Mouse (Mus musculus) embryonic facial prominence, embryonic 10.5 days (tissue): ENCODE results near the gene Pdpk1. TPM values are rescaled to one million over a fixed set of nuclear protein-coding genes. Genes with fewer than 3 reads are reported as not detected.
"Not testable (repeated sequence)": the region's sequence is repeated elsewhere in the genome, so short reads cannot be mapped to it uniquely, and the experiment has no call there.

Experiments used
- DNase-seq: peaks from one replicate; pipeline ENCODE4 v3.0.0-alpha.2; 2017; ENCODE audit warnings: low spot score
- H3K27ac ChIP-seq: fragments of 300-500 bp; sonication (generic); replicated peaks from 2 replicates; pipeline ENCODE4 v1.5.1; 2016; ENCODE audit warnings: mild to moderate bottlenecking
- H3K27me3 ChIP-seq: fragments of 300-500 bp; sonication (generic); replicated peaks from 2 replicates; pipeline ENCODE4 v1.6.1; 2016; ENCODE audit warnings: low read depth, mild to moderate bottlenecking; ENCODE audit not compliant: poor library complexity, severe bottlenecking
- H3K36me3 ChIP-seq: fragments of 300-500 bp; sonication (generic); replicated peaks from 2 replicates; pipeline ENCODE4 v1.6.1; 2016; ENCODE audit warnings: mild to moderate bottlenecking, moderate library complexity
- H3K4me1 ChIP-seq: fragments of 300-500 bp; sonication (generic); 2 replicates; pipeline ENCODE4 v1.6.1; 2016
- H3K4me3 ChIP-seq: fragments of 300-500 bp; sonication (generic); 2 replicates; pipeline ENCODE4 v1.5.1; 2016; ENCODE audit warnings: mild to moderate bottlenecking, moderate library complexity
- H3K9me3 ChIP-seq: fragments of 300-500 bp; sonication (generic); 2 replicates; pipeline ENCODE4 v1.6.1; 2016; ENCODE audit warnings: mild to moderate bottlenecking
- WGBS: fragments of 180-500 bp; shearing (Covaris S2); methylation state at CpG from one replicate; pipeline ENCODE4 v1.1.7; 2016; 5-methylcytosine and 5-hydroxymethylcytosine counted together
- polyA plus RNA-seq: library from polyadenylated mRNA; unstranded; fragments of >200 nt; fragmentation: Nextera tagmentation; extraction: Ambion mirVana; gene quantifications from 2 replicates; pipeline ENCODE4 v1.2.1, GENCODE M21; 2016

Gene Pdpk1
- polyA plus RNA-seq, 1 experiment from 2014 or later: 30.9 TPM

DNA sequence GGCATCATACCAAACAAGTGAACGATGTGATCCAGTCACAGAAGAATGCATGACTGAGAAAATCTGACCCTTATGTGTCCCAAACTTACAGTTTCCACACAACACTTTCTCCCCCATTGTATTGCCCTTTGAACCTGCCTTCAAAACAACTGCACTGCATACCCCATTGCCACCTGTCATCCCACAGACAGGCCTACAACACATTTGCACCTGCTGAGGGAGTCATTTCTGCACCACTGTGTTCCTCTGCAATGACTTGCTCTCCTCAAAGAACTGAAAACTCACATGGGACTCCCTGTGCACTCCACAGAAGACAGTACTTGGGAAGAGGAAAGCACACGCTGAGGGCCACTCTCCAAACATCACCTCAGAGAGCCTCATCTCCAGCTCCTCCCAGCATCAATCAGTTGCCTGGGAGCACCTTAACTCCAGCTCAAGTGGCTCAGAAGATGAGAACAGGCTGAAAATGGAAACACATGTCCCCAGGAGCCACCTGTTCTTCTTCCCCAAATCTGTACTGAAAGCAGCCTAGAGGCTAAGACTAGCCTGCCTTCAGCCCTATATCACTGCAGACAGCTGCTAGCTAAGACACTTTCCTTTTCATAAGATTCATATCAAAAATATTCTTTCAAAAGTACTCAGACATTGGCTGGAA lies 13.4 kb downstream of the Pdpk1 start:
- Histone ChIP-seq H3K4me3 (no peak overlapping the region), H3K4me1 (peaks cover 23% of the 10 kb centered on the region), H3K27ac (no peak overlapping the region), H3K27me3 (no peaks in the 10 kb centered on the region), H3K9me3 (no peaks in the 10 kb centered on the region), H3K36me3 (peaks cover 8% of the 10 kb centered on the region)
- no peak for DNase-seq
- WGBS: 91% methylated on average over 2 of the region's 2 CpGs

DNA sequence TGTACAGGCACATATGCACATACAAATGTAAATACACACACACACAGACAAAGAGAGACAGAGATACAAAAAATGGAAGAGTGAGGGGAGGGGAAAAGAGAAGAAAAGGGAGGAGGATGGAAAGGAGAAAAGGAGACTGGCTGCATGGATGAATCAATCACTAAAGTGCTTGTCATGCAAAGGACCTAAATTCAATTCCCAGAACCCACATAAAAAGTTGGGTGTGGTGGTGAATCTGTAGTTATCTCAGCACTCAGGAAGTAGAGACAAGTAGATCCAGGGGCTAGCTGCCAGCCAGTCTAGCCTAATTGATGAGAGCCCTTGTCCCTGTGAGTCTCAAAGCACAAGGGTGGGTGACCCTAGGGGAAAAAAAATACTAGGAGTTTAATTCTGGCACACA lies 16.7 kb downstream of the Pdpk1 start:
- H3K27ac ChIP-seq: no peak overlapping the region
- H3K9me3 ChIP-seq: no peaks in the 10 kb centered on the region
- H3K27me3 ChIP-seq: no peaks in the 10 kb centered on the region
- no peak overlapping the region for H3K4me3 ChIP-seq
- peaks cover 8% of the 10 kb centered on the region for H3K36me3 ChIP-seq
- DNase-seq: no peak
- no peaks in the 10 kb centered on the region for H3K4me1 ChIP-seq

DNA sequence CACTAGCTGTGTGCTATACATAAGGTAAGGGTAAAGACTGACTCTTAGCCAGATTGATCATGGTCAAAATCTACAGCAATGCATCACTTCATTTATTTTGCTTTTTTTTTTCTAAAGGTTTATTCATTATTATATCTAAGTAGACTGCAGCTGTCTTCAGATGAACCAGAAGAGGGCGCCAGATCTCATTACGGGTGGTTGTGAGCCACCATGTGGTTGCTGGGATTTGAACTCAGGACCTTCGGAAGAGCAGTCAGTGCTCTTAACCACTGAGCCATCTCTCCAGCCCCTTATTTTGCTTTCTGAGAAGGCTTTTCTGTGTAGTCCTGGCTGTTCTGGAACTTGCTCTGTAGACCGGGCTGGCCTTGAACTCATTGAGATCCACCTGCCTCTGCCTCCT lies 17.8 kb downstream of the Pdpk1 start:
- WGBS: 89% methylated on average over 4 of the region's 4 CpGs
- not testable (repeated sequence) for H3K27me3 ChIP-seq

DNA sequence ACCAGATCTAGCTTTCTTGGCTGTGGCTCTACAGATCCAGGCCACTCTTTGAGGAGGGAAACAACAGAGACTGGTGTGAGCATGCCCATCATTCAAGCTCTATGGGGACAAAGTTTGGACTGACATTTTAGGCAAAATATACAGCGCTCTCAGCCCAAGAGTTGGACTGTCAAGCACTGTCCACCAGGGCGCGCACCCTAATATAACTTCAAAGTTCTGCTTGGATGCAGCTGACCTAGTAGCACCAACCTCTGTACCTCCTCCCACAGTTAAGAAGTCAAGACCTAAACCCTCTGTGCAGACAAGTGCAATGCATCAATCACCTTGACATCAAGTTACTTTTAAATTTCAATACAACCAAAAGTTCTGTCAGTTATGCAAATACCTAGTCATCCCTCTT lies 19.2 kb downstream of the Pdpk1 start:
- DNase-seq: no peak
- H3K36me3 ChIP-seq: peaks cover 6% of the 10 kb centered on the region
- no peaks in the 10 kb centered on the region for H3K9me3 ChIP-seq
- no peaks in the 10 kb centered on the region for H3K27me3 ChIP-seq
- no peaks in the 10 kb centered on the region for H3K4me1 ChIP-seq
- H3K27ac ChIP-seq: no peak overlapping the region
- WGBS: 87% methylated on average over 3 of the region's 3 CpGs
- H3K4me3 ChIP-seq: no peak overlapping the region

More for the DNA sequence above, 17.8 kb downstream of the Pdpk1 start:
- DNase-seq, H3K27ac ChIP-seq, H3K4me1 ChIP-seq, H3K36me3 ChIP-seq, H3K9me3 ChIP-seq, H3K4me3 ChIP-seq: not testable (repeated sequence)

DNA sequence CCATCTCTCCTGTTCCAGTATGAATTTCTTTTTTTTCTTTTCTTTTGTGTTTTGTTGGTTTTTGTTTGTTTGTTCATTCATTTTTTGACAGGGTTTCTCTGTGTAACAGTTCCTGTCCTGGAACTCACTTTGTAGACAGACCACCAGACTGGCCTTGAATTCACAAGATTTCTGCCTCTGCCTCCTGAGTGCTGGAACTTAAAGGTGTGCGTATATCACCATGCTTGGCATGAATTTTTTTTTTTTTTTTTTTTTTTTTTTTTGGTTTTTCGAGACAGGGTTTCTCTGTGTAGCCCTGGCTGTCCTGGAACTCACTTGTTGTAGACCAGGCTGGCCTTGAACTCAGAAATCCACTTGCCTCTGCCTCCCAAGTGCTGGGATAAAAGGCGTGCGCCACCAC lies 21.5 kb downstream of the Pdpk1 start:
- H3K27ac ChIP-seq, H3K36me3 ChIP-seq, DNase-seq, H3K4me1 ChIP-seq, H3K4me3 ChIP-seq, H3K27me3 ChIP-seq, H3K9me3 ChIP-seq: not testable (repeated sequence)
- 85% methylated on average over 4 of the region's 4 CpGs for WGBS

DNA sequence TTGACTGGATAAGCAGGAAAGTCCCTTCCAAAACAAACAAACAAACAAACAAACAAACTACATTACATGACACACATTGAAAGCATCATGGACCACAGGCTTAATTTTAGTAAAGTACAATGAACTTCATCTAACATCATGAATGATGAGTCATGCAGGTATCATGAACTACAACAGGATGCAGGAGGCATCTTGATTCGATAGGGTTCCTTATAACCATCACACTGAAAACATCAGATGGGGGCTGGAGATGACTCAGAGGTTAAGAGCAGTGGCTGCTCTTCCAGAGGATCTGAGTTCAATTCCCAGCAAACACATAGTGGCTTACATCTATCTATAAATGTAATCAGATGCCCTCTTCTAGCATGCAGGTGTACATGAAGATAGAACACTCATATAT lies 23.1 kb downstream of the Pdpk1 start:
- no peak for DNase-seq
- Histone ChIP-seq H3K27ac (no peak overlapping the region), H3K36me3 (no peaks in the 10 kb centered on the region), H3K4me1 (no peaks in the 10 kb centered on the region), H3K9me3 (no peaks in the 10 kb centered on the region), H3K4me3 (no peak overlapping the region), H3K27me3 (no peaks in the 10 kb centered on the region)
- 96% methylated on average over 1 of the region's 1 CpGs for WGBS

DNA sequence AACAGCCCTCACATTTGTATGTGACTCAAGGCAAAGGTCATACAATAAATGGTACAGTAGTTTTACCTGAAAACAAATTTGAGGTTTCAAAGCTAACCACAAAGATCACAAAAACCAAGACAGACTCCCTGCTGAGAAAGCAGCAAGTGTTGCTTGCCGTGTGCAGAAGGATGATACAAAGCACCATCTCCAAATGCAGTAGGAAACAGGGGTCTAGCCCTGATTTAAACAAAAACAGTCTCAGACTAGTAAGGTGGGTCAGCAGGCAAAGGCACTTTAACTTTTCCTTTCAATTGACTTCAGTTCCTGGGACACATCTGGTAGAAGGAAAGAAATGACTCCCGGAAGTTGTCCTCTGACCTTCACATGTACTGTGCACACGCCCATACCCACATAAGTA lies 23.9 kb downstream of the Pdpk1 start:
- 73% methylated on average over 3 of the region's 3 CpGs for WGBS
- H3K4me3 ChIP-seq: no peak overlapping the region
- H3K27me3 ChIP-seq: no peaks in the 10 kb centered on the region
- no peaks in the 10 kb centered on the region; the same call in 1 of the 2 replicates for H3K36me3 ChIP-seq
- H3K9me3 ChIP-seq: no peaks in the 10 kb centered on the region
- H3K4me1 ChIP-seq: no peaks in the 10 kb centered on the region
- DNase-seq: no peak
- H3K27ac ChIP-seq: no peak overlapping the region

DNA sequence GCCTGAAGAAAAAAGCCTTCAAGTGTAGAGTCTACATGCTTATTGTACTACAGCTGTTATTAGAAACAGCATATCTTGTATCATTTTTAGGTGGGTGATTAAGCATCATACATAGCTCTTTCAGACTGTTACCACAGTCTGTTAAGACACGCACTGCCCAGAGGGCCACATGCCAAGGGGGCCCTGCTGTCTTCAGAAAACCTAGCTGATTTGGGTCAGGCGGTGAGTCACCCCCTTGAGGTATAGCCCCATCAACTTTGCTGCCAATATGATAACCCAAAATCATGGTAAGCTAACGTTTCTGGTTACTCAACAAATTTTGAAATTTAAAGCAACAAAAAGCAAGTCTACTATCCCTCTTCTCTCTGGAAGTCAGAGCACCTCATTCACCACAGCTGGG lies 31.3 kb downstream of the Pdpk1 start:
- Histone ChIP-seq H3K27me3 (no peaks in the 10 kb centered on the region), H3K4me1 (no peaks in the 10 kb centered on the region), H3K36me3 (no peaks in the 10 kb centered on the region; the same call in 1 of the 2 replicates), H3K27ac (no peak overlapping the region), H3K9me3 (no peaks in the 10 kb centered on the region), H3K4me3 (no peak overlapping the region)
- DNase-seq: no peak
- 91% methylated on average over 3 of the region's 3 CpGs for WGBS

DNA sequence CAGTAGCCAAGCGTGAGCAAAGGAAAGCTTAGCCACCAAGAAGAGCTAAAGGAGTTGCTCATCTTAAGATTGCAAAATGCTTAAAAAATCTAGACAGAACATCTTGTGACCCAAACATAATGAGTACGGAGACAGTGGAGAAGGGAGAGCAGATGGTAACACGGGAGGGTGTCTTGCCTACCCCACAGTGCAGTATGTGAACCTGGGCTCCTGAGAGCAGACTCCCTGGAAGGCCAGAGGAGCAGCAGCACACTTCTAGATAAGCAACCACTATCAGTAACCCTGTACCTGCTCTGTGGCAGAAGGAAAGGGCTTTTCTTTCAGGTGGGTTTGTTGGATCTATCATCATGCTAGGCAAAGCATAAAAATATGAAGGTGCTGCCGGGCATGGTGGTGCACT lies 37.7 kb downstream of the Pdpk1 start:
- Histone ChIP-seq H3K36me3 (peaks cover 27% of the 10 kb centered on the region), H3K27me3 (no peaks in the 10 kb centered on the region), H3K27ac (no peak overlapping the region), H3K4me1 (no peaks in the 10 kb centered on the region), H3K9me3 (no peaks in the 10 kb centered on the region), H3K4me3 (no peak overlapping the region)
- DNase-seq: no peak
- WGBS: 87% methylated on average over 4 of the region's 4 CpGs

DNA sequence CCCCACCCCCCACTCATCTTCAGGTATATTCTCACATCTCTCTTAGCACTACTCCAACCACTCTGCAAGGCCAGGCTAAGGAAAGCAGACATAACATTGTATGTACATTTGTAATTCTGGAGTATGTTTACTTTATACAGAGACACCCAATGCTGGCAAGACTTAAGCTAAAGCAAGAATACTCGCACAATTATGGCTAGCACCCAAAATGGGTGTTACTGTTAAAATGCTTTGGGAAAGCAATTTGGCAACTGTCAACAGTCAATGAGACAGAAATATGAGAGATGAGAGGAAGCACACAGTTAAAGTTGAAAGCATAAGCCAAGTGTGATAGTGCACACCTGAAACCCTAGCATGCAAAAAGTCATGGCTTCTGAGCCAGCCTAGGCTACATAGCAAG lies 39.5 kb downstream of the Pdpk1 start:
- Histone ChIP-seq H3K27ac (no peak overlapping the region), H3K36me3 (peaks cover 41% of the 10 kb centered on the region), H3K27me3 (no peaks in the 10 kb centered on the region), H3K9me3 (no peaks in the 10 kb centered on the region), H3K4me3 (no peak overlapping the region), H3K4me1 (no peaks in the 10 kb centered on the region)
- DNase-seq: no peak
- WGBS: 93% methylated on average over 1 of the region's 1 CpGs

DNA sequence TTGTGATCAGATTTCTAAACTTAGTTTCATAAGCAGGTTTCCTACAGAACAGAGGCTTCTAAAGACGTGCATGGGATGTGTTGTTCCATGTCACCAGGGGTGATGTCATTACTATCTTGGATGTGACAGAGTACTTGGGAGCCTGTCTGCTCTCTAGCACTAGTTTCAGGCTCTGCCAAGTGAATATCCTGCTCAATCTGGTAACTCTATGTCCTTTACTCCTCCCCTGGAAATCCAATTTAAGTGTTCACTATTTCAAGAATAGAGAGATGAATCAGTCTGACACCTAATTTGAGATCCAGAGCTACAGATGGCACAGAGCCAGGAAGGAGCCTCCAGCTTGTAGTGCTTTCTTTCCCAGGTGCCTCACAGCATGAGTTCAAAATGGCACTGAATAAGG lies 41.8 kb downstream of the Pdpk1 start:
- Histone ChIP-seq H3K27ac (no peak overlapping the region), H3K4me3 (no peak overlapping the region), H3K27me3 (no peaks in the 10 kb centered on the region), H3K36me3 (peaks cover 60% of the 10 kb centered on the region), H3K9me3 (no peaks in the 10 kb centered on the region), H3K4me1 (no peaks in the 10 kb centered on the region)
- 90% methylated on average over 1 of the region's 1 CpGs for WGBS
- DNase-seq: no peak

DNA sequence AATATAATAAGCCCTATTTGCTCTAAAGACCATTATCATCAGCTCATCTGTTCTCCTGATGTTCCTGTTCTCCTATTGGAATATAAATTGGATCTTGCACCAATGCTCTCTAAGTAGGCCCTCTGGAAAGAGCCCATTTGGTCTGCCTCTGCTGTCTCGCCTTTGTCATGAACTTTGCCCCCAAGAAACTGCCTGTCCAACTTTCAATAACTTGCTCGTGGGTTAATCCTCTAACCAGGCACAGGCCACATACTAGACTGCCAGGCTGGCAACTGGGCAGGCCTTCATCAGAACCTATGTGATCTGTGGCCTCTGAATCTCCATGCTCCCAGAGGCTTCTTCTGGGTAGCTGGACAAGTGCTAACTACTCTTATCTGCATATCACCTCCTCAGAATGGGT lies 45.6 kb downstream of the Pdpk1 start:
- no peaks in the 10 kb centered on the region for H3K27me3 ChIP-seq
- H3K4me3 ChIP-seq: no peak overlapping the region
- H3K4me1 ChIP-seq: no peaks in the 10 kb centered on the region
- no peaks in the 10 kb centered on the region for H3K9me3 ChIP-seq
- H3K27ac ChIP-seq: no peak overlapping the region
- no peak for DNase-seq
- peaks cover 84% of the 10 kb centered on the region for H3K36me3 ChIP-seq
- 86% methylated on average over 2 of the region's 2 CpGs for WGBS

DNA sequence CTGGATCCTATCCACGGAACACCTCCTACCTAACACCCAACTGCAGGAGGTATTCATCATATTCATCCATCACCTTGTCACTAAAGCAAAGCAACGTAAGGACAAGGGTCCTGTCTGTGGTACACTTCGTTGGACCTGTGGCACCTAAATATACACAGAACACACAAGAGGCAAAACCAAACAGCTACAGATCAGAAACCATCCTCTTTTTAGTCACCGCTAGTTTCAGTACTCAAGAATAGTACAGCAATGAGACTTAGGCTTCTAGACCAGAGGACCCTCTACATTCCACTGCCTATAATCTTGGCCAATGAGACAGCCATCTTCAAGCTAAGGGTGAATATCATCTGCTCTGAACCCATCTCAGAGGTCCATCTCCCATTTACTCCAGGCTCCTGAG lies 52.4 kb downstream of the Pdpk1 start:
- no peaks in the 10 kb centered on the region for H3K27me3 ChIP-seq
- no peak overlapping the region for H3K27ac ChIP-seq
- WGBS: 95% methylated on average over 4 of the region's 4 CpGs
- no peak for DNase-seq
- H3K4me3 ChIP-seq: no peak overlapping the region
- no peaks in the 10 kb centered on the region for H3K9me3 ChIP-seq
- H3K36me3 ChIP-seq: peaks cover 81% of the 10 kb centered on the region
- H3K4me1 ChIP-seq: no peaks in the 10 kb centered on the region

DNA sequence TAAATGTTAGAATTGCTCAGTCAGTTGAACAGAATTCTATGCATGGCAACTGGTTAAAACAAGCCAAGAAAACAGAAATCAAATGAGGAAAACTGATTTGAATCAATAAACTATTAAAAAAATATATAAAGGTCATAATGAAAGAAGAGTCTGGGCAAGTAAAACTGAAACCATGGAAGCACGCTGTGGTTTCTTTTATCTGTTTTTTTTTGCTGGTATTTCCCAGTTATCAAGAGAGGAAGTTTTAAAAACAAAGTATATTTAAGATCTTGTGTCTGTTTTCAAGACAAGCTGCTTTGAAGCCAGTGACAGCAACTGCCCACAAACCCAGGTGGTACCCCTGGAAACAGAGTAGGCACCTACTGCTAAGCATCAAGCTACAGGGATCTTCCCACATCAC lies 60.1 kb downstream of the Pdpk1 start:
- no peak for DNase-seq
- Histone ChIP-seq H3K27me3 (no peaks in the 10 kb centered on the region), H3K27ac (no peak overlapping the region), H3K4me3 (no peak overlapping the region), H3K36me3 (peaks cover 81% of the 10 kb centered on the region), H3K4me1 (no peaks in the 10 kb centered on the region), H3K9me3 (no peaks in the 10 kb centered on the region)
- 93% methylated on average over 1 of the region's 1 CpGs for WGBS
